Mouse (Mus musculus): ENCODE results near the gene Carm1.
"Not testable (repeated sequence)": the region's sequence is repeated elsewhere in the genome, so short reads cannot be mapped to it uniquely, and the experiment has no call there.

Carm1 gene

DNA sequence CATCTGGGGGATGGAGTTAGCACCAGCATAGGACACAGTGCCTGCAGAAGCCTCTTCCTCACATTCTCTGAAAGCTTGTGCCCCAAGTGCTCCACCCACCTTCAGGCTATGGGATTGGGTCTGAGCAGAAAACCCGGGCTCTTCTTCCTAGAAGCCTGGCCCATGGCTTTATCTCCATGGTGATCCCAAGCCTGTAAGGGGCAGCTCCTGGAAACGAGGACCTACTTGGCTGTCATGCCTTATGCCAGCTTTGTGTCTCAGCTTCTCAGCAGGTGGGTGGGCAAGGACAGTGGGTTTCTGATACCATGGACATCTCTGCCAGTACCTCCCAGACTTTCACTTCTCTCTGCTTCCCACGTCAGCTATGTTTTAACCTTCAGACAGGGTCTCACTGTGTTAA, 31.5 kb downstream of the Carm1 start:
- DNase-seq = no peak

DNA sequence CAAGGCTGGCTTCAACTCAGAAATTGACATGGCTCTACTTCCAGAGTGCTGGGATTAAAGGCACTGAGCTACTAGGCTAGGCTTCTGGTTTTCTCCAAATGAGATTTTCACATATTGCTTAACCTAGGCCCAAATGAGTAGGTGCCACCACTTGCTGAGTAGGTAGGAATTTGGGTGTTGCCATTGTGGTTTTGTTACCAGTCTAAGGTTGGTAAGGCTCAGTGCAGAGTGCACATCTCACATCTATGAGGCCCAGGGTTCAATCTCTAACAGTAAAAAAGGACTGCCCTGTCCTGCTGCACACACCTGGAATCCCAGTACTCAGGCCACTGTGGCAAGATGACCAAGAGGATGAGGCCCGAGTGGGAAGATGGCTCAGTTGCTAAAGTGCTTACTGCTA, 38.7 kb downstream of the Carm1 start:
- no peak for DNase-seq

DNA sequence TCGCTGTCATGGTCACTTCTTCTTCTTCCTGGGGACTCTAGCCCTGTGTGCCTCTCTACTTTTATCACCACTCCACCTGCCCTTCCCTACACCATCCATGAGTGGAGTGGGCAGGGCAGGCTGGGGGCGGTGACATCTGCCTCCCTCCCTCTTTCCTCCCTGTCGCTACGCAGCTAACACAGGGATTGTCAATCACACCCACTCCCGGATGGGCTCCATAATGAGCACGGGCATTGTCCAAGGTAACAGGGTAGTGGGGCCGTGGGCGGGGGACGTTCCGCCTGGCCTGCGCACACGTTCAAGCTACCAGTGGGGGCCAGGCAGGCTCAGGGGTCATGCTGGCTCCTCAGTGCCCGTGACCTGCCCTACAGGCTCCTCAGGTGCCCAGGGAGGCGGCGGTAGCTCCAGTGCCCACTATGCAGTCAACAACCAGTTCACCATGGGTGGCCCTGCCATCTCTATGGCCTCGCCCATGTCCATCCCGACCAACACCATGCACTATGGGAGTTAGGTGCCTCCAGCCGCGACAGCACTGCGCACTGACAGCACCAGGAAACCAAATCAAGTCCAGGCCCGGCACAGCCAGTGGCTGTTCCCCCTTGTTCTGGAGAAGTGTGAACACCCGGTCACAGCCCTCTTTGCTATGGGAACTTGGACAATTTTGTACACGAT, 41.1 kb downstream of the Carm1 start:
- DNase-seq = no peak

DNA sequence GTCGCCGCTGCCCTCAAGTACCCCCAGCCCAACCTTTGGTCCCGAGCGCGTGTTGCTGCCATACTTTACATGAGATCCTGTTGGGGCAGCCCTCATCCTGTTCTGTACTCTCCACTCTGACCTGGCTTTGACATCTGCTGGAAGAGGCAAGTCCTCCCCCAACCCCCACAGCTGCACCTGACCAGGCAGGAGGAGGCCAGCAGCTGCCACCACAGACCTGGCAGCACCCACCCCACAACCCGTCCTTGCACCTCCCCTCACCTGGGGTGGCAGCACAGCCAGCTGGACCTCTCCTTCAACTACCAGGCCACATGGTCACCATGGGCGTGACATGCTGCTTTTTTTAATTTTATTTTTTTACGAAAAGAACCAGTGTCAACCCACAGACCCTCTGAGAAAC, 41.7 kb downstream of the Carm1 start:
- no peak for DNase-seq

DNA sequence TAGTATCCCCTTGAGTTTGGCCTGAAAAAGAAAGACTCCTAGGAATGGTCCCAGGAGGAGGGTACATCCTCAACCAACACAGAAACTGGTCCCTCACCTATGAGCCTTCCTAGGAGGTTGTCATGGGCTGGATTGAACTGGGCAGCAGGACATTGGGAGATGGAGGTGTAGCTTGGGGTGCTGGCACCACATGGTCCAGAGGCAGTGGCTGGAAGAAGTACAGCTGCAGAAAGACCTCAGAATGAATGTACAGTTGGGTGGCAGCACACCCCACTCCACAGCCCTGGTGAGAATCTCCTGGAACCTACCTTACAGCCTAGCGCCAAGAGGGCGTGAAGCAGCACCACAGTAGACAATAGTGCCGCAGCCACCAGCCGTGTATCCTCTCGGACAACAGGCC, 42.8 kb downstream of the Carm1 start:
- no peak for DNase-seq

DNA sequence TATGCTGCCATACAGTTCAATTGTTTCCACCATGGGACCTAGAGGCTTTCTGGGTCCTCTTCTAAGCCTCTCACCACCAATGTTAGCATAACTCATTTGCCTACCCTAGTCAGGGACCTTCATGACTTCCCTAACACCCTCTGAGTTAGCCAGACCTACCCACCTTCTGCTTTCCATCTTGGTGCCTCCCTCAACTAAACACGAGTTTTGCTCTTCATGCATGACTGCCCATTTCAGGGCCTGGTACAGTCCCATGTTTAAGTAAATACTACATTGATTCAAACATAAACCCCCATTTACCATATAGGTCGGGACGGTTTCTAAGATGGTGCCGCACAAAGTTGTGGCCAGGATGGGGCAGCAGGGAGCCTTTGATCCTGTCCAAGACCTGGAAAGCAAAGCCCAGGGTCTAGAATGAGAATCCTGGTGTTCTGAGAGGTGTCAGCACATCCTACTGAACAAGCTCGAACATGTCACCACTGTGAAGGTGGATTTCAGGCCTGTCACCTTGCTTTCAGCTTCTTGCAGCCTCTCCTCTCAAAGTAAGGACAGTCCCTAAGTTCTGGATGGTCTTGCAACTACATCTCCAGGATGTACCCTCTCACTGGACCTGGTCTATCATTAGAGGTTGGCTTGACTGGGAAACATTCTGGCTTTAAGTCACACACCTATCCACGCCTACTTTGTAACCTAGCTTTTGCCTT, 44.6 kb downstream of the Carm1 start:
- no peak for DNase-seq

DNA sequence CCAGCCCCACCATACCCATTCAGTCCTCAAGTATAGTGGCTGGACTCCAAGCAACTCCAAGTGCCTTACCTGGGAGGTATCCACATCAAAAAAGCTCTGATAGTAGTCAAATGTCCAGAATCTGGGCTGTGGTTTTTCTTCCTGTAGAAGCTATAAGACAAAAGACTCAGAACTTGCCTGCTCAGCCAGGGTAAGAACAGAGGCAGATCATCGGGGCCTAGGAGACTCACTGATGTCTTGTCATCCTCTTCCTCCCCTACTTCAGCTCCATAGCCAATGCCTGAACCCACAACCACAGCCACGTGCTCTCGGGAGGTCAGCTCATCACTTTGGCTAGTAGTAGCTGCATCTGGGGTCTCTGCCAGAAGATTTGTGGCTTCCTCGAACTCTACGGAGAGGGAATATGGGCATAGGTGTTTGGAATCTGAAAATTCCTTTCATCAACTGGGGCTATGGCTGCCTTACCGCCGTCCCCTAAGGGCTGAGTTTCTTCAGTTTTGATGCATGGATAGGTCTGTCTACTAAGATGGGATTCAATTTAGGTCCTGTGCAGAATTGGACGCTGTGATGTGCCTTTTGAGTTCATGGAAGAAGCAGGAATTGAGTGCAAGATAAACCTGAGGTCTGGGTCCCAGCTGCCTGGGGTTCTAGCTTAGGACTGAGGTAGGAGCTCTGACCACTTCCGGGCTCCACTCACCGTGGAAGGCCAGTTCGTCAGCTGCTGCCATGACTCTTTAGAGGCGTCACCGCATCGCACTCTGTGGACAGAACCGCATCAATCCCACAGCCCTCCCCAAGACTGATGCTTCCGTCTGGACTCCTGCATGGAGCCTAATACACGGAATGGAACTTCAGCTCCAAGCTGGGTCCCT, 45.4 kb downstream of the Carm1 start:
- no peak for DNase-seq

DNA sequence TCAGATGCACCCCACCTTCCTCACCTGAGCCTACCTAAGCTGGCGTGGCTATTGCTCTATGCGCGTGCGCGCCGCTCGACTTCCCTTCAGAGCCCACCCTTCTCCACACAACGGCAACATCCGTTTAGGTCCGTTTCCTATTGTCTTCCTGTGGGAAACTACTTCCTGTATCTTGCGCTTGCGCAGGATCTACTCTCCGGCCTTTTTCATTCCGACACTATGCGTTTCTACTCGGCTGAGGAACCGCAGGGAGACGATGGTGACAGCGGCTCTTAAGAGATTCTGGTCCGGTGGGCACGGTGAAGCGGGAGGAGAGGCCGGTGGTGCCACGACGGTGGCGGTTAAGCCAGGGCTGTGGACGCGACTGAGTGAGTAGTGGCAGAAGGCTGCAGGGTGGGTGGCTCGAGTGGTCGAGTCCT, 46.0 kb downstream of the Carm1 start, which contains the start of the genes Timm29 and Yipf2:
Timm29 (plus strand) TSS at position 20 of the 419 bp plus-strand sequence.
Yipf2 (minus strand) TSS at position 126 of the 419 bp plus-strand sequence.
- peak; percentile 97 for DNase-seq

DNA sequence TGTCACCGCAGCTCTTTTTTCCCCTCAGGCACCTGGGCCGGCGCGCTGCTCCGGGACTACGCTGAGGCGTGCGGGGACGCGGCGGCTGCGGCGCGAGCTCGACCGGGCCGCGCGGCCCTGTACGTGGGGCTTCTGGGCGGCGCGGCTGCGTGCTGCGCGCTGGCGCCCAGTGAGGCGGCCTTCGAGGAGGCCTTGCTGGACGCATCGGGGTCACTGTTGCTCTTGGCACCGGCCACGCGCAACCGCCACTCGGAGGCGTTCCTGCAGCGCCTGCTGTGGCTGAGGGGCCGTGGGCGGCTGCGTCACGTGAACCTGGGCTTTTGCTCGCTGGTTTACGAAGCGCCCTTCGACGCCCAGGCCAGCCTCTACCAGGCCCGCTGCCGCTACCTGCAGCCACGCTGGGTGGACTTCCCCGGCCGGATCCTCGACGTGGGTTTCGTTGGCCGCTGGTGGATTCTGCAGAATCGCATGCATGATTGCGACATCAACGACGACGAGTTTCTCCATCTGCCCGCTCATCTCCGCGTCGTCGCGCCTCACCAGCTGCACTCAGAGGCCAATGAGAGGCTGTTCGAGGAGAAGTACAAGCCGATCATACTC, 46.5 kb downstream of the Carm1 start:
- DNase-seq = no peak

DNA sequence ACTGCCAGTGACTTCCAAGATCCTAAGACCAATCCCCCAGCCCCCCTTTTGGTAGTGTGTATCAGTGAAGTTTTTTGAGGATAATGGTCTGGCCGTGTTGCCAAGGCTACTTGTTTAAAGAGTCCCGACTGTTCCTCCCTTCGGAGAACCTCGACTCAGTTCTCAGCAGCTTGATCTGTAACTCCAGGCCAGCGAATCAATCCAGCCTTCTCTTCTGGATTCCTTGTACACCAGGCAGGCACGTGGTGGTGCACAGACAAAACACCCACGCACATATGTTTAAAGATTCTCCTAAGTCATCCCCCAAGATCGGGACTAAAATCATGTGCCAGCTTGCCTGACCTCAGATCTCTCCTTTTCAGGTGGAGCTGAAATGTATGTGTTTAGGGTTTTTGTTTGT, 47.7 kb downstream of the Carm1 start:
- DNase-seq = not testable (repeated sequence)

DNA sequence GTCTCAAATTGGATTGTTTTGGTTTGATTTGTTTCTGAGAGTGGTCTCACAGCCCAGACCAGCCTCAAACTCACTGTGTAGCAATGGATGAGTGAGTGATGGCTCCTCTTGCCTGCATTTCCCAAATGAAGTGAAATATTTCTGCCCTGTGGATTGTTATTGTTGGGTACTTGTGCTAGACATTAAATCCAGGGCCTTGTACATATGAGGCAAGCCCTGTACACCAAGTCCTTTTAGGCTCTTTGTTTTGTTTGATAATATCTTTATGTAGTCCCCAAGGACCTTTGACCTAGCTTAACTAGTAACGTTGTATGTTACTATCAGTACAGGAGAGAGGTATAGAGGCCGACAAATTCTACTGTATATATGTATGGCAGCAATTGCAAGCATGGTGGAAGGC, 48.1 kb downstream of the Carm1 start:
- no peak for DNase-seq

DNA sequence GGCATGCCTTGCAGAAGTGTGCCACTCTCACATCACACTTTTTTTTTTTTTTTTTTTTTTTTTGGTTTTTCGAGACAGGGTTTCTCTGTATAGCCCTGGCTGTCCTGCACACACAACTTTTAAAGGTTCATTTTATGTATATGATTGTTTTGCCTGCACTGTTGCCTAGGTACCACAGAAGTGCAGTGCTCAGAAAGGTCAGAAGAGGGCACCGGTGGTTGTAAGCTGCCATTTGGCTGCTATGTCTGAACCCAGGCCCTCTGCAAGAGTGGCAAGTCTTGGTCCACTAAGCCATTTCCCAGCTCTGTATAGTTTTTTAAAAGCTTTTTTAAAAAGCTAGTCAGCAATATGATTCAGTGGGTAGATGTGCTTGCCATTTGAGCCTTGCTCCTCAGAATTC, 51.5 kb downstream of the Carm1 start:
- DNase-seq = no peak

DNA sequence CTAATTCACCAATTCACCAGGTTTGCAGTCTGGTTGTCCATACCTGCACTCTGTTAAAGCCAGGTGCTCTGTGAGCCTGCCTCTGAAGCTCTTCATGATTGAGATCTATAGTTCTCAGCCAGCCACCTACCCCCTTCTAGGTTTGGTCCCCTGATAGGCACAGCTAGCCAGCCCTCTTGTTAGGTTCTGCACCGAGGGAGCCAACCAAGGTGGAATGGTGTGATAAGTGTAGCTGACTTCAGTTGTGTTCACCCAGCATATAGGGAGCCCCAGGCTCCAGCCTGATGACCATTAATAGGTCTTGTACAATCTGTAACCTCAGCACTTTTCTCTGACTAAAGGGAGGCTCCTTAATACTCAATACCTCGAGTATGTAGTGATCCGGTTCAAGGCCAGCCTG, 53.5 kb downstream of the Carm1 start:
- no peak for DNase-seq

DNA sequence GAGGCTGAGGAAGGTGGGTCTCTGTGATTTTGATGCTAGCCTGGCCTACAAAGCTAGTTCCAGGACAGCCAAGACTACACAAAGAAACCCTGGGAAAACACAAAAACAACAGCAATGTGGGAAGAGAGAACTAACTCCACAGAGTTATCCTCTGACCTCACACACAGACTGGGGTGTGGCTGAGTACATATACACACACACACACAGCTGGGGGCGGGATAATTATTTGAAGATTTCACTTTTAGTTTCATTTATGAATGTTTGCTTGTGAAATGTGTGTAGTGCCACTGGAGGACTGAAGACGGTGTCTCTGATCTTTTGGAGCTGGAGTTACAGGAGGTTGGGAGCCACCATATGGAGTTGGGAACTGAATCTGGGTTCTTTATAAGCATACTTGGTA, 54.4 kb downstream of the Carm1 start:
- DNase-seq = no peak

DNA sequence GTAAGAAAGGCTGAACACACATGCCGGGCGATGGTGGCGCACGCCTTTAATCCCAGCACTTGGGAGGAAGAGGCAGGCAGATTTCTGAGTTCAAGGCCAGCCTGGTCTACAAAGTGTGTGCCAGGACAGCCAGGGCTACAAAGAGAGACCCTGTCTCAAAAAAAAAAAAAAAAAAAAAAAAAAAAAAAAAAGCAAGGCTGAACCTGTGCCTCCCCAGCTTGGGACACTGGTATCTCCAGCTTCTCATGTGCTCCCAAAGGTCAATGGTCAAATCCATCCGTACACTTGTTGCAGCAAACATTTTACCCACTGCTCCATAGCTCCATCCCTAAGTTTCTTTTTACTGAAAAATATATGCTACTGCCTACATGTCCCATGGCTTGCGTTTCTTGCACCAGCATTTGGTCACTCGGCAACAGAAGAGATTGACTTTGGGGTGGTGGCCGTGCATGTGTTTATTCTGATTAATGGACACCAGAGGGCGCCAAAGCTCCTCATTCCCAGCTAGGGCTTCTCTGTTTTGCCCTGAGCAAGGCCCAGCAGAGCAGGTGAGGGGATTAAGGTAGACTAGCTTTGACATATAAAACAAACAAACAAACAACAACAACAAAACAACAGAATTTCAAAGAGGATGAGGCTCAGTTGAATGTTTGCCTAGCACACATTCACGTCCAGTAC, 55.2 kb downstream of the Carm1 start:
- peak; percentile 81 for DNase-seq

DNA sequence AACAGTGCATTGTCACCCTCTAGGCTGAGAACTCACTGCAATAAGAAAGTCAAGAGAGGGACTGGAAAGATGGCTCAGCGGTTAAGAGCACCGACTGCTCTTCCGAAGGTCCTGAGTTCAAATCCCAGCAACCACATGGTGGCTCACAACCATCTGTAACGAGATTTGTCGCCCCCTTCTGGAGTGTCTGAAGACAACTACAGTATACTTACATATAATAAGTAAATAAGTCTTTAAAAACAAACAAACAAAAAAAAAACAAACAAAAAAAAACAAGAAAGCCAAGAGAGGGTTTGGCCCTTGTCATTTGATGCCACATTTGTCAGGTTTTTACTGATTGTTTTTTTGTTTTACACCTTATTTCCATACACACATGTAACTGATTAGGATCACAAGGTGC, 57.4 kb downstream of the Carm1 start:
- DNase-seq = no peak

DNA sequence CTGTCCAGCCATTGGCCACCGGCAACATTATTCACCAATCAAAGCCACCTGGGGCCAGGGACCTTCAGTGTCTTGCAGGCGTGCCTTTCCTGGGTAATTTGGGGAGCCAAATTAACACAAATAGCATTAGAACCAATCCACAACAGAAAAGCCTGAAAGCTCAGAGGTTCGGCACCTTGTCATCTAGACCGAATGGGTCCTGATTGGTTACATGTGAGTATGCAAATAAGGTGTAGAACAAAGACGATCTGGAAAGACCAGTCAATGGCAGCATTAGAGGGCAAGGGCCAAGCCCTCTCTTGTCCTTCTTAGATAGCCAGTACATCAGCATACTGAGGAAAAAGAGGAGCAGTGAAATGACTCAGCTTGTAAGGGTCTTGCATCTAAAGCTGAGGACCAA, 59.2 kb downstream of the Carm1 start:
- DNase-seq = no peak

DNA sequence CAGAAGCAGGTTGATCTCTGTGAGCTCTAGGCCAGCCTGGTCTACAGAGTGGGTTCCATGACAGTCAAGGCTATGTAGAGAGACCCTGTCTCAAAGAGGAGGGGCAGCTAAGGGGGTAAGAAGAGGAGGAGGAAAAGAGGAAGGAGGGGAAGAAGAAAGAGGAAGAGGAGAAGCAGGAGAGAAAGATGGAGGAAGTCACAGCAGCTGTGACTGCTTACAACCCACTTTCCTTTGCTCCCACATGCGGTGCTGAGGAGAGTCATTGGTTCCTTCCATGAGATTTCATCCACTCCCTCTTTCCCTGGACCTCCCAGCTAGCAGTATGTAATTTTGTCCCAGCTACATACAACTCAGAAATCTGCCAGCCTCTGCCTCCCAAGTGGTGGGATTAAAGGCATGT, 60.0 kb downstream of the Carm1 start:
- DNase-seq = no peak

DNA sequence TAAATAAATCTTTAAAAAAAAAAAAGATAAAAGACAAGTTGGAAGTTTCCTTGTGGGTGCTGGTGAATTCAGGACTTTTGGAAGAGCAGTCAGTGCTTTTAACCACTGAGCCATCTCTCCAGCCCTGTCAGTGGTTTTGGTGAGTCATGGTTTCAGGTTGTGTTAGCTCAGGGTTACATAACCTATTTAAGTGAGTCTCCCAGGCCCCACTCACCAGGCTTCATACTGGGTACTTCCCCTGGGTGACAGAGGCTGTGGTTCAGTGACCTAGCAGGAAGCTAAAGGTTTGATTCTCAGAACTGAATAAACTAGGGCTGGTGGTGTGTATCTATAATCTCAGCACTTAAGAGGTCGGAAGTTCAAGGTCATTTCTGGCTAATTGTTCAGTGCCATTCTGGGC, 63.2 kb downstream of the Carm1 start:
- DNase-seq = no peak

DNA sequence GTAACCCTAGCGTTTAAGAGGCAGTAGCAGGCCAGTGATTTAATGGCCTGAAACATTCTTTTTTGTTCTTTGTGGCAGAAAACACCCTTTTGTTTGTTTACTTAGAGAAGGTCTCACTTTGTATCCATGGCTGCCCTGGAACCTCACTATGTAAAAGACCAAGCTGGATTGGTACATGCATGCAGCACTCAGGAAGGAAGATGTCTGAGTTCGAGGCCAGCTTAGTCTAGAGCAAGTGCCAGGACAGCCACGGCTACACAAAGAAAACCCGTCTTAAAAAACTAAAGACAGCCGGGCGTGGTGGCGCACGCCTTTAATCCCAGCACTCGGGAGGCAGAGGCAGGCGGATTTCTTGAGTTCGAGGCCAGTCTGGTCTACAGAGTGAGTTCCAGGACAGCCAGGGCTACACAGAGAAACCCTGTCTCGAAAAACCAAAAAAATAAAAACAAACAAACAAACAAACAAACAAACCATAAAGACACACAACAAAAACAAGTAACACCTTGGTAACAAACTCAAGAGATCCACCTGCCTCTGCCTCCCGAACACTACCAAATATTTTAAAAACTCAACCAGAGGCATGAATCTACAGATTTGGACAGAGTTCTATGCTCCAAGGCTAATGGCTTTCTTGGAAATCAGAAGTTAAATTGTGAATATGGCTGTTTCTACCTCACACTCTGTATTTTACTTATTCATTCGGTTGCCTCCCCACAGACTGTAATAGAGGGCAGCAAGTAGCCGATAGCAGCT, 68.3 kb downstream of the Carm1 start:
- no peak for DNase-seq

DNA sequence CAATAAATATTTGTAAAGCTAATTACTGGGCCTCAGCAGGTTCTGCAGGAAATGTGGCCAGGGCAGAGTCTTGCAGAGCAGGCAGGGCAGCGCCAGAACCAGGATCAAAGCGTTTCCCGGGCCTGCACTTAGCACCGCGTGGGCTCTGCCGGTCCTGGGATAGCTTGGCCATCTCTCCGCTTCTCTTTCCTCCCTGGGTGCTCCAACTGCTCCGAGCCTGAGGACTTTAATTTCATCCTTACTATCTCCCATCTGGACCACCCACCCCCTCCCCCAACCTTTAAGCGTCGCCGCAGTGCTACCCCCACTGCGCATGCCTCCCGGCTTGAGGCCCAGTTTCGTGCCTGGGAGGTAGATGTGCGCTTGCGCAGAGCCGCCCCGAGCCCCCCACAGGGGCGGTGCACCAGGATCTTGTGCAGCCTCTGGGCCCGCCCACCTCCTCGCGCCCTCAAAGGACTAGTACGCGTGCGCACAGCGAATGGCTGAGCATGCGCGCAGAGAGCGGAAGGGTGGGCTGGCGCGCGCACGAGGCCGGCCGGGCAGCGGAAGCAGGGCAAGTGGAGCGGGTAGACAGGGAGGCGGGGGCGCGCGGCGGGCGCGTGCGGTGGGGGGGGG, 69.0 kb downstream of the Carm1 start, which contains the start of gene Smarca4:
Smarca4 (plus strand) TSS at position 553 of the 615 bp plus-strand sequence.
- peak; percentile 100 for DNase-seq
